Mouse (Mus musculus) neutrophil, adult 65 days (primary cell): ENCODE results near the gene Svs2. TPM values are rescaled to one million over a fixed set of nuclear protein-coding genes. Genes with fewer than 3 reads are reported as not detected.

ENCODE experiments used
- total RNA-seq: library from RNA; stranded (reverse); gene quantifications from 2 replicates; pipeline ENCODE4 v1.2.4, GENCODE M21; 2023

The Svs2 gene
- not detected in 2 replicates for total RNA-seq

GRCm38 (mm10) chr2:164238366-164238765, at the start of gene Svs2:
Gene Svs2, minus strand, starts transcription at chr2:164238466.

GRCm38 (mm10) chr2:164278359-164278758, 40.1 kb upstream of the Svs2 start, which contains the start of gene Svs4:
Gene Svs4, minus strand, starts transcription at chr2:164278459.

GRCm38 (mm10) chr2:164256540-164256939, 18.3 kb upstream of the Svs2 start, which contains the start of gene Svs3b:
Gene Svs3b, minus strand, starts transcription at chr2:164256640.

GRCm38 (mm10) chr2:164221522-164221921, 16.7 kb downstream of the Svs2 start, which contains the start of gene Wfdc15b:
Gene Wfdc15b, minus strand, starts transcription at chr2:164221660.

GRCm38 (mm10) chr2:164199626-164200327, 38.5 kb downstream of the Svs2 start, which contains the start of gene Wfdc15a:
Gene Wfdc15a, minus strand, starts transcription at chr2:164200130.

GRCm38 (mm10) chr2:164190576-164190975, 47.7 kb downstream of the Svs2 start, which contains the start of gene Wfdc12:
Gene Wfdc12, minus strand, starts transcription at chr2:164190608.

Other genes with a start within 250 kb of the Svs2 start
- gene Ywhab, start 243.5 kb downstream of the Svs2 start, total RNA-seq = 143 and 153 TPM in 2 replicates
- gene Pabpc1l, start 213.0 kb downstream of the Svs2 start, total RNA-seq = 17.3 and 24.3 TPM in 2 replicates
- gene Stk4, start 168.1 kb downstream of the Svs2 start, total RNA-seq = 146 and 165 TPM in 2 replicates
- gene Tomm34, start 167.3 kb downstream of the Svs2 start, total RNA-seq = 38.4 and 51.3 TPM in 2 replicates
- gene Kcns1, start 67.4 kb downstream of the Svs2 start, total RNA-seq = not detected in 2 replicates
- not detected in 2 replicates for gene Wfdc5, start 55.7 kb downstream of the Svs2 start, total RNA-seq
- not detected in 2 replicates for gene Wfdc12, start 47.9 kb downstream of the Svs2 start, total RNA-seq
- gene Wfdc15a, start 38.3 kb downstream of the Svs2 start, total RNA-seq = not detected in 2 replicates
- not detected in 2 replicates for gene Wfdc15b, start 16.8 kb downstream of the Svs2 start, total RNA-seq
- not detected in 2 replicates for gene Svs3b, start 18.2 kb upstream of the Svs2 start, total RNA-seq
- gene Svs4, start 40.0 kb upstream of the Svs2 start, total RNA-seq = not detected in 2 replicates
- not detected in 2 replicates for gene Svs3a, start 50.8 kb upstream of the Svs2 start, total RNA-seq
- not detected in 2 replicates for gene Svs6, start 78.3 kb upstream of the Svs2 start, total RNA-seq
- not detected in 2 replicates for gene Svs5, start 94.3 kb upstream of the Svs2 start, total RNA-seq
- 705 and 906 TPM in 2 replicates for gene Slpi, start 150.6 kb upstream of the Svs2 start, total RNA-seq
- not detected in 2 replicates for gene Rbpjl, start 164.7 kb upstream of the Svs2 start, total RNA-seq
- gene Matn4, start 166.7 kb upstream of the Svs2 start, total RNA-seq = not detected in 2 replicates
- gene Sdc4, start 205.4 kb upstream of the Svs2 start, total RNA-seq = 1.4 and 5.3 TPM in 2 replicates
- 32.7 and 33.5 TPM in 2 replicates for gene Sys1, start 218.5 kb upstream of the Svs2 start, total RNA-seq
- 0.63 TPM in 1 of 2 replicates, not detected in the other for gene Gm20458, start 222.5 kb upstream of the Svs2 start, total RNA-seq
- gene Trp53tg5, start 235.3 kb upstream of the Svs2 start, total RNA-seq = not detected in 2 replicates
- gene Dbndd2, start 247.6 kb upstream of the Svs2 start, total RNA-seq = 2.1 and 3.2 TPM in 2 replicates